In genomic region chr17:27994001-27994944, GRCm38 (mm10) we compare ENCODE assay signal across 15 mouse cellular contexts.
DNase-seq lines count a peak whose midpoint lies in the region; ATAC-seq lines count a peak whose summit lies in the region.
"Had no signal": no experiment of that assay in that cellular context is flagged by ENCODE, and none has a peak within 500 bp of the region (broad histone marks: within the 10 kb centered on the region; RNA-seq: fewer than 3 reads in every experiment).

No protein-coding gene starts in this region.

- WGBS in kidney, embryonic 14.5 days, result 59% methylated on average over 10 of the region's 10 CpGs
- 61% methylated on average over 10 of the region's 10 CpGs for WGBS in limb, embryonic 10.5 days

- no peaks in the 10 kb centered on the region for H3K4me1 ChIP-seq in kidney, embryonic 14.5 days (ENCODE audit: control insufficient read depth, insufficient read depth, low read length)
- H3K4me1 ChIP-seq in limb, embryonic 10.5 days, result peaks cover 16% of the 10 kb centered on the region; the same call in 1 of the 2 replicates
- H3K4me1 ChIP-seq: midbrain, embryonic 15.5 days; neural tube, embryonic 12.5 days had no signal

- no peaks in the 10 kb centered on the region for H3K9me3 ChIP-seq in kidney, embryonic 14.5 days (ENCODE audit: control insufficient read depth, low read length)
- H3K9me3 ChIP-seq in limb, embryonic 10.5 days (replicated peaks), result no peaks in the 10 kb centered on the region
- H3K9me3 ChIP-seq: forebrain, embryonic 10.5 days; liver, embryonic 15.5 days; midbrain, embryonic 15.5 days; neural tube, embryonic 12.5 days had no signal

- H3K27me3 ChIP-seq in kidney, embryonic 14.5 days (ENCODE audit: control insufficient read depth, insufficient read depth, low read length), result no peaks in the 10 kb centered on the region
- H3K27me3 ChIP-seq in limb, embryonic 10.5 days (ENCODE audit: low read depth, poor library complexity, severe bottlenecking), result no peaks in the 10 kb centered on the region
- H3K27me3 ChIP-seq: liver, embryonic 15.5 days; midbrain, embryonic 15.5 days; neural tube, embryonic 12.5 days had no signal

- peak; percentile 62 for DNase-seq in kidney, adult 11 months
- peak; percentile 88 for DNase-seq in ES-CJ7 (ENCODE audit: low read depth, low spot score)
- DNase-seq in limb, embryonic 10.5 days (ENCODE audit: low spot score), result no peak
- DNase-seq in right cerebral cortex, postnatal 10 days (ENCODE audit: low spot score in 2 of 2), result no peak
- no peak for DNase-seq in adrenal gland, postnatal 36 days
- no peak for DNase-seq in cerebellum, postnatal 36 days
- DNase-seq: cerebellum, adult 8-10 months had no signal

- H3K4me3 ChIP-seq in kidney, embryonic 14.5 days (ENCODE audit: low read length), result no peak overlapping the region
- H3K4me3 ChIP-seq in limb, embryonic 10.5 days, result no peak overlapping the region
- H3K4me3 ChIP-seq: forebrain, embryonic 10.5 days; liver, embryonic 15.5 days; midbrain, embryonic 15.5 days; neural tube, embryonic 12.5 days had no signal

- H3K4me2 ChIP-seq in kidney, embryonic 14.5 days (replicated peaks; ENCODE audit: low read depth, low read length), result no peak overlapping the region
- H3K4me2 ChIP-seq: liver, embryonic 15.5 days; midbrain, embryonic 15.5 days; neural tube, embryonic 12.5 days had no signal

- no peak for ATAC-seq in kidney, embryonic 14.5 days (ENCODE audit: low FRiP score, low TSS enrichment)
- ATAC-seq in common myeloid progenitor, adult 5-6 weeks (replicated peaks; ENCODE audit: low read depth, poor library complexity, severe bottlenecking), result peak; percentile 31; the same call in 1 of the 2 replicates
- ATAC-seq: activated CD4-positive, CD25-positive, alpha-beta regulatory T cell, adult 4 months; hindbrain, embryonic 16.5 days; midbrain, embryonic 15.5 days had no signal

- H3K9ac ChIP-seq in kidney, embryonic 14.5 days (ENCODE audit: low read depth, low read length), result no peak overlapping the region
- H3K9ac ChIP-seq: liver, embryonic 15.5 days; midbrain, embryonic 15.5 days; neural tube, embryonic 12.5 days had no signal

- H3K27ac ChIP-seq in kidney, embryonic 14.5 days (ENCODE audit: low read depth, low read length), result no peak overlapping the region; the same call in 1 of the 2 replicates
- 0 out of 2 replicates have a peak overlapping the region, but pooled peaks have one; percentile 0 for H3K27ac ChIP-seq in limb, embryonic 10.5 days
- H3K27ac ChIP-seq: forebrain, embryonic 10.5 days; liver, embryonic 15.5 days; midbrain, embryonic 15.5 days; neural tube, embryonic 12.5 days had no signal

- H3K36me3 ChIP-seq in kidney, embryonic 14.5 days (ENCODE audit: control insufficient read depth, insufficient read depth, low read length), result peaks cover 23% of the 10 kb centered on the region
- H3K36me3 ChIP-seq in limb, embryonic 10.5 days, result peaks cover 86% of the 10 kb centered on the region

Comparison
In these comparisons a context has a peak if more than half of its experiments do, and no peak if none do; other contexts are left out.
1. DNase-seq: peak in kidney, adult 11 months (single experiment) and ES-CJ7 (single experiment); none in limb, embryonic 10.5 days (single experiment), right cerebral cortex, postnatal 10 days (0 of 2), adrenal gland, postnatal 36 days (0 of 2) and cerebellum, postnatal 36 days (0 of 2).